Mouse (Mus musculus) intestine, embryonic 16.5 days (tissue): Measurements from ENCODE around the gene Tecpr2. TPM values are rescaled to one million over a fixed set of nuclear protein-coding genes. Genes with fewer than 3 reads are reported as not detected.
A peak's percentile ranks its signal among the peaks of the same experiment; 100 is the strongest.

ENCODE experiments used
- ATAC-seq: fragments of 200-750 bp; cut with Nextera tagmentation; 2 replicates; pipeline ENCODE4 v1.8.0; 2017; ENCODE audit warnings: moderate TSS enrichment, moderate library complexity
- H3K27ac ChIP-seq: fragments of 300-500 bp; sonication (generic); 2 replicates; pipeline ENCODE4 v1.5.1; 2014; ENCODE audit warnings: mild to moderate bottlenecking, low read length
- H3K27me3 ChIP-seq: fragments of 300-500 bp; sonication (generic); replicated peaks from 2 replicates; pipeline ENCODE4 v1.6.1; 2014; ENCODE audit warnings: low read length, control low read depth, mixed read lengths; ENCODE audit not compliant: control insufficient read depth, insufficient read depth
- H3K36me3 ChIP-seq: fragments of 300-500 bp; sonication (generic); 2 replicates; pipeline ENCODE4 v1.6.1; 2014; ENCODE audit warnings: low read length, control low read depth; ENCODE audit not compliant: control insufficient read depth, insufficient read depth
- H3K4me1 ChIP-seq: fragments of 300-500 bp; sonication (generic); 2 replicates; pipeline ENCODE4 v1.6.1; 2014; ENCODE audit warnings: low read length, control low read depth, mixed read lengths; ENCODE audit not compliant: control insufficient read depth, insufficient read depth
- H3K4me2 ChIP-seq: fragments of 300-500 bp; sonication (generic); 2 replicates; pipeline ENCODE4 v1.6.1; 2014; ENCODE audit warnings: low read depth, low read length, control low read depth
- H3K4me3 ChIP-seq: fragments of 300-500 bp; sonication (generic); 2 replicates; pipeline ENCODE4 v1.5.1; 2014; ENCODE audit warnings: mild to moderate bottlenecking, low read length
- H3K9ac ChIP-seq: fragments of 300-500 bp; sonication (generic); 2 replicates; pipeline ENCODE4 v1.6.1; 2014; ENCODE audit warnings: low read depth, low read length
- H3K9me3 ChIP-seq: fragments of 300-500 bp; sonication (generic); 2 replicates; pipeline ENCODE4 v1.6.1; 2016; ENCODE audit warnings: low read length, control low read depth; ENCODE audit not compliant: control insufficient read depth
- WGBS: fragments of 180-500 bp; shearing (Covaris S2); extraction: QIAGEN DNeasy Blood & Tissue Kit; methylation state at CpG from one replicate; pipeline ENCODE4 v1.1.7; 2014; 5-methylcytosine and 5-hydroxymethylcytosine counted together
- polyA plus RNA-seq: library from polyadenylated mRNA; unstranded; fragments of >200 nt; fragmentation: Nextera tagmentation; extraction: Ambion mirVana; gene quantifications from 2 replicates; pipeline ENCODE4 v1.2.1, GENCODE M21; 2015

Tecpr2 gene
- polyA plus RNA-seq, 1 experiment from 2014 or later, result 2.2 TPM

DNA sequence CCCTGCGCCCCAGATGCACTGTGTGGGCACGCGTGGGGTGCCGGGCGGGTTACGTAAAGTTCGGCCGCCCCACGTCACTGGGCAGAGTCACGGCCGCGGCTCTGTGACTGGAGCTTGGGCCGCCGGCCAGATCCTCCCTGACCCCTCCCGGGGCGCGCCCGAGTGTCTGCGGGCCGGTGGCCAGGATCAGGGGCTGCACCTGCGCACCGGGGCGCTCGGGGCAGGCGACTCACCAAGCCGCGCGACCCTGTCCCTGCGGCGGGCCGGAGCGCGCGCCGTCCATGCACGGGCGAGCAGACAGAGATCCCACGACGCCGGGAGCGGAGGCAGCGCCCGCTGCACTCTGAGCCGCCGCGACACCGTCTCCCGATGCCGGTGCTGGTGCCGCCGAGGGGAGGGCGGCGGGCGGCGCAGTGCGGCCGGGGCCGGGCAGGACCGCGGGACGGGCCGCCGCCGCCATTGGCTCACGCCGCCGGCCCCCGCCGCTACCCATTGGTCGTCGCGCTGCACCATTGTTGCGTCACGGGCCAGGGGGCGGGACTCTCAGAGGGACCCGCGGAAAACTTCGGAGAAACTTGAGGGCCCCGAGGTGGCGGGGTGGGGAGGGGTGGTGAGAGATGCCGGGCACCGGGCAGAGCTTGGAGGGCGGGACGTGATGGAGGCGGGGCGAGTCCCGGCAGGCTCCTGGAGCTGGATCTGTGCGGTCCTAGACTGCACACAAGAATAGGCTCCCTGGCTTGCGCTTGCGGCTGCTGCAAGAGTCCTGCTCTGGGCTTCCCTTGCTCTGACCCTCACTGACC, 89.7 kb downstream of the Tecpr2 start, which contains the start of gene Ankrd9:
TSS of gene Ankrd9 (minus strand) at position 434 of the 800 bp plus-strand sequence.
- peaks cover 28% of the 10 kb centered on the region for H3K4me1 ChIP-seq
- under 1% methylated on average over 84 of the region's 90 CpGs for WGBS
- peak within 1 kb of the TSS; percentile 88 for H3K27ac ChIP-seq
- H3K36me3 ChIP-seq, result peaks cover 25% of the 10 kb centered on the region
- peak within 1 kb of the TSS; percentile 81 for H3K4me3 ChIP-seq
- H3K4me2 ChIP-seq, result peak within 1 kb of the TSS; percentile 95
- H3K9ac ChIP-seq, result peak within 1 kb of the TSS; percentile 89
- peak; percentile 94 for ATAC-seq
- no peaks in the 10 kb centered on the region for H3K9me3 ChIP-seq
- no peaks in the 10 kb centered on the region for H3K27me3 ChIP-seq

DNA sequence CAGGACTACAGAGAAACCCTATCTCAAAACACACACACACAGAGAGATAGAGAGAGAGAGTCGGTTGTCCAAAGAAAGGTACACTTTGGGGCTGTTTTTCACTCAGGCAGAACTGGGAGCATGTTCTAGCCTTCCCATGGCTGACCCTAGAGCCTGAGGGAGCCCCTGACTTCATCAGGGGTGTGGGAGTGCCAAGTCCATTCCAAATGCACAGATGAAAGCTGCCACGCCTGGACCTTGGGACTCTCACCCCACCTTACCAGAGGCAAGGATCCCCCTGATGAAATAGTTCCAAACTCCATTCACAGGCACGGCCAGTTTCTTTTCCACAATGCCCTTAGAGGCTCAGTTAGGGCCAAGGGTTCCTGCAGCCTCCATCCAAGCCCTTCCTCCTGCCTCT, 90.7 kb downstream of the Tecpr2 start:
- Histone ChIP-seq H3K4me1 (peaks cover 28% of the 10 kb centered on the region), H3K9me3 (no peaks in the 10 kb centered on the region), H3K4me3 (no peak overlapping the region), H3K4me2 (peak overlapping the region; percentile 95), H3K27me3 (no peaks in the 10 kb centered on the region), H3K9ac (peak overlapping the region; percentile 89; the same call in 1 of the 2 replicates), H3K36me3 (peaks cover 20% of the 10 kb centered on the region), H3K27ac (peak overlapping the region; percentile 88)
- peak; percentile 41 for ATAC-seq
- WGBS, result 57% methylated on average over 3 of the region's 3 CpGs

DNA sequence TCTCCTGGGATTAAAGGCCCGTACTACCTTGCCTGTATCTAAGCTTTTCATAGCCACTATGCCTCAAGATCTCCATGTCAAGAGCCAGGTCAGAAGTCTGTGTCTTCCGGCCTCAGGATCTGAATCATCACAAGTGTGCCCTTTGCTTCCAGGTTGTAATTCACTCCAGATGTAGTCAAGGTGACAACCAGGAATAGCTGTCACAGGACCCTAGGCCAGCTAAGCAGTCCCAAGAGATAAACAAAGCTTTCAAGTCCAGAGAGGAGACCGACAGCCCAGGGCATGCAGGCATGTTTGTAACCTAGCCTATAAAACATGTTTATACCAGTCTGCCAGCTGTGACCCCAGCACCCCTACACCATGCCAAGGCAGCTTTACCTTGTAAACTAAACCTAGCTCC, 92.7 kb downstream of the Tecpr2 start:
- H3K9me3 ChIP-seq, result no peaks in the 10 kb centered on the region
- 60% methylated on average over 3 of the region's 3 CpGs for WGBS
- no peak for ATAC-seq
- H3K27me3 ChIP-seq, result no peaks in the 10 kb centered on the region
- H3K36me3 ChIP-seq, result peaks cover 6% of the 10 kb centered on the region; the same call in 1 of the 2 replicates
- no peak overlapping the region for H3K4me3 ChIP-seq
- H3K4me1 ChIP-seq, result peaks cover 28% of the 10 kb centered on the region
- no peak overlapping the region for H3K4me2 ChIP-seq
- no peak overlapping the region for H3K9ac ChIP-seq
- H3K27ac ChIP-seq, result 0 out of 2 replicates have a peak overlapping the region, but pooled peaks have one; percentile 21

DNA sequence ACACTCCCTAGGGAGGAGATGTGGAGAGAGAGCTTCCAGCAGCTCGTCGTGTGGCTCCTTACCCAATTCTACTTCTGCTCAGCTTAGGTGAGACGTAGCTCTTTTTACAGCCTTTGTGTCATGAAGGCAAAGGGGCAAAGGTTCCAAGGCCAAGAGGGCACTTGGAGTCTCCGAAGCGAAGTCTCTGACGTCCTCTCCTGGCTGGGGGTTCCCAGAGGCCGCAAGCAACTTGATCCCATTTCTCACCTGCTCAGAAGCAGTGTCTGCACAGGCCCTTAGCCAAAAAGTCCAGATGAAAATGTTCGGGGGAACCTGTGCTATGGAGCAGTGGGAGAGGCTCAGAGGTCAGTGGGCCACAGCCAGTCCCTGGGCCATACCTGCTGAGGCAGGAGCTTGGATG, 94.0 kb downstream of the Tecpr2 start:
- 0 out of 2 replicates have a peak overlapping the region, but pooled peaks have one; percentile 25 for H3K9ac ChIP-seq
- WGBS, result 65% methylated on average over 8 of the region's 8 CpGs
- H3K4me3 ChIP-seq, result no peak overlapping the region
- no peak overlapping the region for H3K4me2 ChIP-seq
- H3K9me3 ChIP-seq, result no peaks in the 10 kb centered on the region
- no peaks in the 10 kb centered on the region for H3K27me3 ChIP-seq
- no peaks in the 10 kb centered on the region for H3K36me3 ChIP-seq
- peak overlapping the region; percentile 65 for H3K27ac ChIP-seq
- peaks cover 22% of the 10 kb centered on the region for H3K4me1 ChIP-seq
- ATAC-seq, result no peak

DNA sequence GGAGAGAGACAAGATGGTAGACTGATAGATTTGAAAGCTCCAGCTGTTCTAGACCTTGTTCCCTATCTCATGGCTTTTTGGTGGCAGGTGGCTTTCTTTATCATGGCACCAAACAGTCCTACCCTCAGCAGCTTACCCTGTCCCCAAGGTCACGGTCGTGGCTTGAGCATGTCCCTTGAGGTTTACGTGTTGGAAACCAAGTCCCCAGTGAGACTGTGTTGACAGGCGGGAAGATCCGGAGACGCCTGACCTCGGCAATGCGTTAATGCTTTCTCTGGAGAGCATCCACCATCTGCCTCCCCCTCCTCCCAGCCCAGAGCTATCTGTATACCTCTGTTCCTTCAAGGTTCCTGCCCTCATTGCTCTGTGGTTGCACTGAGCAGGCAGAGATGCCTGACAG, 94.7 kb downstream of the Tecpr2 start:
- no peaks in the 10 kb centered on the region for H3K36me3 ChIP-seq
- H3K4me3 ChIP-seq, result no peak overlapping the region
- ATAC-seq, result no peak
- H3K9ac ChIP-seq, result no peak overlapping the region
- H3K27me3 ChIP-seq, result no peaks in the 10 kb centered on the region
- H3K4me1 ChIP-seq, result peaks cover 18% of the 10 kb centered on the region
- 71% methylated on average over 8 of the region's 8 CpGs for WGBS
- H3K9me3 ChIP-seq, result no peaks in the 10 kb centered on the region
- H3K27ac ChIP-seq, result no peak overlapping the region
- no peak overlapping the region for H3K4me2 ChIP-seq

DNA sequence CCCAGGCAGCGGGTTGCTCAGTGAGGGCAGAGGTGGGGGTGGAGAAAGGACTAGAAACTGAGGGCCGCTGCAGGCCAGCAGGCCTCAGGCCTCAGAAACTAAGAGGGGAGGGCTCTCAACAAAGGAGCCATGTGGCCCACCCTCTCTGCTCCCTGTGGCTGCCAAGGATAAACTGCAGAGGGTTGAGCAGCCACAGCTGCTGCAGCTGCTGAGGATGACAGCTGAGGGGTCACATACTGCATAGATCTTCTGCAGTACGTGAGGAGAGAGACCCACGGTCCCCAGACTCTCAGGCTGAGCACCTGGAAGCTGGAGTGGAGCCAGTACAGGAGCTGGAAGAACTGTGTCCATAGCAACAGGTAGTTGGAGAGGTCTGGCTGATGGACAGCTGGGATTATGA, 95.5 kb downstream of the Tecpr2 start:
- Histone ChIP-seq H3K27me3 (no peaks in the 10 kb centered on the region), H3K4me2 (no peak overlapping the region), H3K9ac (no peak overlapping the region), H3K36me3 (no peaks in the 10 kb centered on the region), H3K27ac (no peak overlapping the region), H3K9me3 (no peaks in the 10 kb centered on the region), H3K4me1 (peaks cover 15% of the 10 kb centered on the region; the same call in 1 of the 2 replicates), H3K4me3 (no peak overlapping the region)
- WGBS, result 56% methylated on average over 4 of the region's 4 CpGs
- ATAC-seq, result peak; percentile 28; the same call in 1 of the 2 replicates

DNA sequence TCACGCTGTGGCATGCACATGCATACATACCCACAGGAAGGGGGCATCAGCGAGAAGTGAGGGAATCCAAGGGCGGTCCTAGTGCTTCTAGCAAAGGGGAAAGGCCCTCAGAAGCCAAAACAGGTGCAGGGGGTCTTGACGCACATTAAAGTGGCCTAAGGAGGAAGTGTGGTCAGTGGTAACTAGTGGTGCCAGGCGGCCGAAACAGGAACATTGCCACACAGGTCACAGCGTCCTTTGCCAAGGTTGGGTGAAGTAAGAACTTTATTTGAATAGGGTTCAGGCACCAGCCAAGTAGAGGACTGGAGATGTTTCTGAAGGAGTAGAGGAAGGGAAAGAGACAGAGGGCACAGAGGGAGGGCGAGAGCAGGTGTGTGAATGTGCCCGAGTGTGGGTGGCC, 96.1 kb downstream of the Tecpr2 start:
- Histone ChIP-seq H3K4me1 (peaks cover 13% of the 10 kb centered on the region; the same call in 1 of the 2 replicates), H3K36me3 (no peaks in the 10 kb centered on the region), H3K4me2 (no peak overlapping the region), H3K9me3 (no peaks in the 10 kb centered on the region), H3K9ac (no peak overlapping the region), H3K4me3 (no peak overlapping the region), H3K27ac (no peak overlapping the region), H3K27me3 (no peaks in the 10 kb centered on the region)
- ATAC-seq, result no peak
- WGBS, result 82% methylated on average over 9 of the region's 9 CpGs

DNA sequence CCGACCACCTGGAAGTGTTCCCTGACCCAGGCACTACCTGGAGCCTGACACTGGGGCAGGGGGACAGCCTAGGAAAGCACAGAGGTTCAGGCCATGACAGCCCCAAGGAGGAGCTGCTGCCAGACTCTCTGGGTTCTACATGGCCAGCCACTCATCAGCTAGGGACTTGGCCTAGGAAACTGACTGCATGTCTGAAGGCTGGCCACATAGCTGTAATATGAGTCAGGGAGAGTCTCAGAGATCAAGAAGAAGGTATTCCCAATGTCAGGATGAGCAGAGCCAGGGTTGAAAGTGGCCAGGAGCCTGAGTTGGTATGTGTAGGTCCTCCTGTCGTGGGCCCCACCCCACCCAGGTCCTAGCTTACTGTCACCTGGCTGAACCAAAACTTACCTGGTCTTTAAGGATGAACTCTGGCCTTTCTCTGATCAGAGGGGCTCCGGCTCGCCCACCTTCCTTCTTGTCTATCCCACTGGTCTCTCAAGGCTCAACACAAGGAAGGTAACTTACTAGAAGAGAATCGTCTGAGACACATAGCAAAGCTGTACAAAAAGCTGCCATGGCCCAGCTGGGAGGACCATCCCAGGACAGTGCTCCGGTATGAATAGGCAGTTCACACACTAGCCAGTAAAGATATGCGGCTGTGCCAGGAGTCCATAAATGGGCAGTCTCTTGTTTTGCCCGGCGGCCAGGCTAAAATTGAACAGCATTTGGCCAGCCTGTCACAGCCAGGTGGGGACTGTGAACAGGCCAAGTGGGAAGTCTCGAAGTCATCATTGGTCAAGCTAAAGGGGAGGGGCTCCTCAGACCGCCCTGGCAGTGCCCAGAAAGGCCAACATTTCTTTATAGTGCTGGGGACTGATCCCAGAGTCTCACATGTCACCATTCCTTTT, 97.7 kb downstream of the Tecpr2 start:
- ATAC-seq, result no peak
- H3K4me3 ChIP-seq, result no peak overlapping the region
- H3K4me1 ChIP-seq, result peaks cover 13% of the 10 kb centered on the region
- no peak overlapping the region for H3K27ac ChIP-seq
- no peaks in the 10 kb centered on the region for H3K9me3 ChIP-seq
- H3K4me2 ChIP-seq, result no peak overlapping the region
- no peaks in the 10 kb centered on the region for H3K36me3 ChIP-seq
- 88% methylated on average over 11 of the region's 11 CpGs for WGBS
- no peaks in the 10 kb centered on the region for H3K27me3 ChIP-seq
- H3K9ac ChIP-seq, result no peak overlapping the region

DNA sequence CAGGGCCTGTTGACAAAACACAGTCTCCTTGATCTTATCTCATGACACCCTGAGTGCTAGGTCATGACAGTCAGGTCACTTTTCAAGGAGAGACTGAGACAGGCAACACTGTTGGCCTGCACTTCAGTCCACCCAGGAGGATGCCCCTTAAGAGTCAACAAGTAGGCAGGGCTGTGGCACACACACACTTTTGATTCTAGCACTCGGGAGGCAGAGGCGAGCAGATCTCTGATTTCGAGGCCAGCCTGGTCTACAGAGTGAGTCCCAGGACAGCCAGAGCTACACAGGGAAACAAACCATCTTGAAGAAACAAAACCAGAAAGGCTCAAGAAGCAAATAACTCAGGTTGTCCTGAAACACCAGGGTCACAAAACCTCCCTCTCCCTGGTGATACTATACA, 100.3 kb downstream of the Tecpr2 start:
- no peak for ATAC-seq
- Histone ChIP-seq H3K27ac (no peak overlapping the region), H3K4me2 (no peak overlapping the region), H3K9me3 (no peaks in the 10 kb centered on the region), H3K27me3 (no peaks in the 10 kb centered on the region), H3K9ac (no peak overlapping the region), H3K36me3 (no peaks in the 10 kb centered on the region), H3K4me1 (peaks cover 18% of the 10 kb centered on the region), H3K4me3 (no peak overlapping the region)
- 85% methylated on average over 3 of the region's 3 CpGs for WGBS
